Comparison of ENCODE assay signal across 9 mouse cellular contexts in the genomic region with DNA sequence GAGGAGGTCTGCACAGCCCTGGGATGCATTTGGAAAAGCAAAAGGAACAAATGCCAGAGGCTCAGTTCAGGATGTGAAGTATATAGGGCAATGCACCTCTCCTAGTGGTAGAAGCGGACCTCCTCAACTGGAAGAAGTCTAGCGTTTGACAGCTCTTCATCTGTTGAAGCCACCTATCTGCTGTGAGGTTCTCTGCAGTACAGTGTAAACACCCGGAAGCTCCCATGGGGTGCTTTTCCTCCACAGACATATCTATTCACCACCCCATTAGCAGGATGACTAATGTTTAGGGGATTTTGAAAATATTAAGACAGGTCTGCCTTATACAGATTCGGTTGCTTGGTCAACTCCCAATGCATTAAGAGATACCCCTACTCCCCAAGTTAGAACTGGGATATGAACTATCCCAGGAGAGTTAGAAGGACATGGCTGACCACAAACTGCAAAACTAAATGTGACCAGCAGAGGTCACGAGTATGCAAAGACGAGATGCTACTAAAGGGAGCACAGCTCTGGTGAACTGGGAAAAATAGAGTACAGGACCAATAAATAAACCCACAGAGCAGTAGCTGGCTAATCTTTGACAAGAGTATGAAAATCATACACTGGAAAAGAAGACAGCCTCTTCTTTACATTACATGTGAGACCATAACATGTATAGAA. TPM values are rescaled to one million over a fixed set of nuclear protein-coding genes. Genes with fewer than 3 reads are reported as not detected.
A peak's percentile ranks its signal among the peaks of the same experiment; 100 is the strongest.
DNase-seq lines count a peak whose midpoint lies in the region; ATAC-seq lines count a peak whose summit lies in the region.
"Had no signal": no experiment of that assay in that cellular context is flagged by ENCODE, and none has a peak within 500 bp of the region (broad histone marks: within the 10 kb centered on the region; RNA-seq: fewer than 3 reads in every experiment).

No protein-coding gene starts in this region.

- no peak overlapping the region for H3K9ac ChIP-seq in liver, embryonic 11.5 days (ENCODE audit: low read depth, low read length)
- H3K9ac ChIP-seq in forebrain, embryonic 12.5 days = no peak overlapping the region
- H3K9ac ChIP-seq in intestine, embryonic 15.5 days = no peak overlapping the region
- no peak overlapping the region for H3K9ac ChIP-seq in midbrain, embryonic 12.5 days (replicated peaks)
- H3K9ac ChIP-seq: limb, embryonic 15.5 days had no signal

- no peak; the same call in 1 of the 2 replicates for ATAC-seq in liver, embryonic 11.5 days (replicated peaks; ENCODE audit: low FRiP score)
- peak; percentile 57; the same call in 1 of the 2 replicates for ATAC-seq in forebrain, embryonic 12.5 days (ENCODE audit: low FRiP score)
- ATAC-seq in intestine, embryonic 15.5 days = 0 out of 2 replicates have a peak, but pooled peaks have one; percentile 58
- peak; percentile 75 for ATAC-seq in midbrain, embryonic 12.5 days (ENCODE audit: low FRiP score, low read depth)

- H3K4me2 ChIP-seq in liver, embryonic 11.5 days = no peak overlapping the region
- H3K4me2 ChIP-seq in forebrain, embryonic 12.5 days = no peak overlapping the region
- no peak overlapping the region for H3K4me2 ChIP-seq in intestine, embryonic 15.5 days (replicated peaks)
- H3K4me2 ChIP-seq in midbrain, embryonic 12.5 days (replicated peaks) = no peak overlapping the region
- H3K4me2 ChIP-seq: limb, embryonic 15.5 days had no signal

- H3K9me3 ChIP-seq in liver, embryonic 11.5 days (ENCODE audit: control insufficient read depth, low read length) = no peaks in the 10 kb centered on the region
- H3K9me3 ChIP-seq in forebrain, embryonic 12.5 days = no peaks in the 10 kb centered on the region
- no peaks in the 10 kb centered on the region for H3K9me3 ChIP-seq in intestine, embryonic 15.5 days
- H3K9me3 ChIP-seq in midbrain, embryonic 12.5 days = no peaks in the 10 kb centered on the region
- H3K9me3 ChIP-seq: limb, embryonic 15.5 days had no signal

- no peak overlapping the region for H3K27ac ChIP-seq in liver, embryonic 11.5 days (ENCODE audit: low read depth, low read length)
- no peak overlapping the region for H3K27ac ChIP-seq in forebrain, embryonic 12.5 days
- no peak overlapping the region for H3K27ac ChIP-seq in intestine, embryonic 15.5 days
- no peak overlapping the region for H3K27ac ChIP-seq in midbrain, embryonic 12.5 days (replicated peaks)
- H3K27ac ChIP-seq: limb, embryonic 15.5 days had no signal

- DNase-seq in liver = peak; percentile 56
- DNase-seq in liver, embryonic 11.5 days (ENCODE audit: low spot score) = no peak
- peak; percentile 73 for DNase-seq in adrenal gland, postnatal 14 days
- peak; percentile 70 to 84 for DNase-seq in left cerebral cortex, adult 18-20 months (ENCODE audit: low spot score in 2 of 2)
- peak; percentile 76 for DNase-seq in testis, postnatal 10 days (ENCODE audit: low spot score)

- H3K4me3 ChIP-seq in liver, embryonic 11.5 days (ENCODE audit: low read depth, low read length) = no peak overlapping the region
- no peak overlapping the region for H3K4me3 ChIP-seq in forebrain, embryonic 12.5 days (replicated peaks)
- no peak overlapping the region for H3K4me3 ChIP-seq in intestine, embryonic 15.5 days (replicated peaks)
- no peak overlapping the region for H3K4me3 ChIP-seq in midbrain, embryonic 12.5 days
- H3K4me3 ChIP-seq: limb, embryonic 15.5 days had no signal

- no peaks in the 10 kb centered on the region for H3K36me3 ChIP-seq in liver, embryonic 11.5 days (ENCODE audit: control insufficient read depth, insufficient read depth, low read length)
- H3K36me3 ChIP-seq in forebrain, embryonic 12.5 days (replicated peaks) = no peaks in the 10 kb centered on the region
- H3K36me3 ChIP-seq in intestine, embryonic 15.5 days = no peaks in the 10 kb centered on the region
- H3K36me3 ChIP-seq in midbrain, embryonic 12.5 days = no peaks in the 10 kb centered on the region
- H3K36me3 ChIP-seq: limb, embryonic 15.5 days had no signal

- H3K4me1 ChIP-seq in liver, embryonic 11.5 days (replicated peaks; ENCODE audit: control insufficient read depth, insufficient read depth, low read length) = no peaks in the 10 kb centered on the region
- no peaks in the 10 kb centered on the region for H3K4me1 ChIP-seq in forebrain, embryonic 12.5 days
- no peaks in the 10 kb centered on the region for H3K4me1 ChIP-seq in intestine, embryonic 15.5 days (replicated peaks)
- no peaks in the 10 kb centered on the region for H3K4me1 ChIP-seq in midbrain, embryonic 12.5 days
- H3K4me1 ChIP-seq: limb, embryonic 15.5 days had no signal

- H3K27me3 ChIP-seq in liver, embryonic 11.5 days (replicated peaks; ENCODE audit: control insufficient read depth, insufficient read depth, low read length) = no peaks in the 10 kb centered on the region
- H3K27me3 ChIP-seq in forebrain, embryonic 12.5 days = no peaks in the 10 kb centered on the region
- no peaks in the 10 kb centered on the region for H3K27me3 ChIP-seq in intestine, embryonic 15.5 days (replicated peaks)
- H3K27me3 ChIP-seq in midbrain, embryonic 12.5 days = no peaks in the 10 kb centered on the region
- H3K27me3 ChIP-seq: limb, embryonic 15.5 days had no signal

- 32% methylated on average over 6 of the region's 6 CpGs for WGBS in liver, embryonic 11.5 days
- WGBS in forebrain, embryonic 12.5 days = 43% methylated on average over 6 of the region's 6 CpGs
- WGBS in intestine, embryonic 15.5 days = 43% methylated on average over 6 of the region's 6 CpGs
- WGBS in midbrain, embryonic 12.5 days = 45% methylated on average over 6 of the region's 6 CpGs

RNA-seq across cellular contexts. Expression of a gene that starts 15.5 kb away (rescaled TPM):
- 9.1 and 12.0 TPM in 2 replicates for polyA plus RNA-seq in liver, embryonic 11.5 days (2014; fragmentation: Nextera tagmentation; extraction: Ambion mirVana)
- total RNA-seq in adrenal gland, postnatal 14 days (2021) = 3.6 and 13.0 TPM in 2 replicates
- 0.76 and 1.00 TPM in 2 replicates for polyA plus RNA-seq in forebrain, embryonic 12.5 days (2016; fragmentation: Nextera tagmentation; extraction: Ambion mirVana)
- polyA plus RNA-seq in intestine, embryonic 15.5 days (2015; fragmentation: Nextera tagmentation; extraction: Ambion mirVana) = 1.9 TPM in 2 replicates
- total RNA-seq in left cerebral cortex, adult 18-20 months (2021) = 1 to 10 TPM; 5.2 to 6.1 TPM
- polyA plus RNA-seq in midbrain, embryonic 12.5 days (2016; fragmentation: Nextera tagmentation; extraction: Ambion mirVana) = 0.54 and 1.0 TPM in 2 replicates
